Mouse (Mus musculus) neural tube, embryonic 12.5 days (tissue): ENCODE results near the gene Psen1. TPM values are rescaled to one million over a fixed set of nuclear protein-coding genes. Genes with fewer than 3 reads are reported as not detected.

Source experiments
- ATAC-seq: fragments of 200-750 bp; cut with Nextera tagmentation; 2 replicates; pipeline ENCODE4 v1.8.0; 2017; ENCODE audit warnings: low read depth, mild to moderate bottlenecking, moderate TSS enrichment, moderate library complexity; ENCODE audit not compliant: low FRiP score
- H3K27ac ChIP-seq: fragments of 300-500 bp; sonication (generic); 2 replicates; pipeline ENCODE4 v1.5.1; 2016
- H3K27me3 ChIP-seq: fragments of 300-500 bp; sonication (generic); replicated peaks from 2 replicates; pipeline ENCODE4 v1.6.1; 2016; ENCODE audit warnings: mild to moderate bottlenecking
- H3K36me3 ChIP-seq: fragments of 300-500 bp; sonication (generic); 2 replicates; pipeline ENCODE4 v1.6.1; 2016; ENCODE audit warnings: mild to moderate bottlenecking
- H3K4me1 ChIP-seq: fragments of 300-500 bp; sonication (generic); 2 replicates; pipeline ENCODE4 v1.6.1; 2016
- H3K4me2 ChIP-seq: fragments of 300-500 bp; sonication (generic); replicated peaks from 2 replicates; pipeline ENCODE4 v1.6.1; 2016; ENCODE audit warnings: mild to moderate bottlenecking
- H3K4me3 ChIP-seq: fragments of 300-500 bp; sonication (generic); 2 replicates; pipeline ENCODE4 v1.5.1; 2016
- H3K9ac ChIP-seq: fragments of 300-500 bp; sonication (generic); 2 replicates; pipeline ENCODE4 v1.6.1; 2016; ENCODE audit warnings: mild to moderate bottlenecking
- H3K9me3 ChIP-seq: fragments of 300-500 bp; sonication (generic); 2 replicates; pipeline ENCODE4 v1.6.1; 2016; ENCODE audit warnings: mild to moderate bottlenecking
- WGBS: fragments of 180-500 bp; shearing (Covaris S2); methylation state at CpG from one replicate; pipeline ENCODE4 v1.1.7; 2016; 5-methylcytosine and 5-hydroxymethylcytosine counted together
- polyA plus RNA-seq: library from polyadenylated mRNA; unstranded; fragments of >200 nt; fragmentation: Nextera tagmentation; extraction: Ambion mirVana; gene quantifications from 2 replicates; pipeline ENCODE4 v1.2.1, GENCODE M21; 2016

Gene Psen1
- polyA plus RNA-seq, 1 experiment from 2014 or later, result 77.0 TPM

- Histone ChIP-seq H3K27ac (no peak overlapping the region), H3K4me2 (peak overlapping the region; percentile 60; the same call in 1 of the 2 replicates), H3K9me3 (no peaks in the 10 kb centered on the region), H3K27me3 (peaks cover 5% of the 10 kb centered on the region), H3K4me3 (no peak overlapping the region), H3K36me3 (no peaks in the 10 kb centered on the region), H3K9ac (no peak overlapping the region), H3K4me1 (peaks cover 13% of the 10 kb centered on the region)
- ATAC-seq, result no peak
- 80% methylated on average over 10 of the region's 10 CpGs for WGBS
Measured at GRCm38 (mm10) chr12:83764519-83764918, 76.6 kb downstream of the Psen1 start.

DNA sequence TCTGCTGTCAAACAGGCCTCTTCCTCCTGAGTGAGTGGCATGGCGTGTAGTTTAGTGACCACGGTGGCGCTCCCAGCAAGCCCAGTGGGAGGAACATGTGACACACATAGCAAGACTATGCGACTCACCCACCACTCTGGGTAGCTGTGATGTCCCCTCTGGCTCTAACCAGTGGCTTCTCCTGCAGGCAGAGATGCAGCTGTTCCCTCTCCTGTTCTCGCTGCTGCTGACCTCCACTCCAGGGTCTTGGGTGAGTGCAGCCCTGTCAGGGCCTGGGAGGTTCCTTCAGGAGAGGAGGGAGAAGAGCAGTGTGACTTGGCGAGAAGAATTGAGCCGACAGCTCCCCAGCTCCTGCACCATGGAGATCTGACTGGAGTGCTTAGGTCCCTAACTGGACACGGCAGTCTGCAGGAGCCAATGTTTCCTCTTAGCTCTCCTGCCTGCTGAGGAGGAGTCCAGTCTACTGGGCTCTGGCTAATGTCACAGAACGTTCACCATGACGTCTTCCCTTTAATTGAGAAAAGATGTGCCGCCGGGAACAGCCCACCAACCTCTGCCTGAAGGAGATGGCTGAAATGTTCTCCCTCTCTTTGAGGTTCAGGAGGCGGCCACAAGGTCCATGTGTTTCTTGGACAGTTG, 78.1 kb downstream of the Psen1 start:
- H3K9ac ChIP-seq, result no peak overlapping the region
- no peak for ATAC-seq
- no peak overlapping the region for H3K4me3 ChIP-seq
- no peaks in the 10 kb centered on the region for H3K36me3 ChIP-seq
- H3K4me1 ChIP-seq, result peaks cover 23% of the 10 kb centered on the region
- H3K9me3 ChIP-seq, result no peaks in the 10 kb centered on the region
- H3K27me3 ChIP-seq, result peaks cover 5% of the 10 kb centered on the region
- no peak overlapping the region for H3K4me2 ChIP-seq
- H3K27ac ChIP-seq, result no peak overlapping the region
- WGBS, result 83% methylated on average over 13 of the region's 13 CpGs

DNA sequence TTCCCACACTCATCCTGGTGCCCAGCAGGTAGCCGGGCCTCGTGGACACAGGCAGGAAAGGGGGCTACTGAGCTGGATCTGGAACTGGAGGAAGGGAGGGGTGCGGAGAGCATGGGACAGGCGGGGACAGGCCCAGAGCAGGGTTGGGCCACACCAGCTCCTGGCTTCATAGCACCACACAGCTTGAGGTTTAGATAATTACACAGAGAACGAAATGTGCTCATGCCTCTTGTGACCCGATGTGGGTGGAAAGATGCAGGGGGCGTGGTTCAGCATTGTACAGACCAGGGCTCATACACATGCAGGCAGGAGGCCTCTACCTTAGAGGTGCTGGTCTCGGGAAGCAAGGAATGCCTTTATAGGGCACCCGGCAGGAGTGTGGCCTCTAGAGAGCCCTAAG, 79.9 kb downstream of the Psen1 start:
- H3K27ac ChIP-seq, result no peak overlapping the region
- peaks cover 23% of the 10 kb centered on the region for H3K4me1 ChIP-seq
- H3K4me3 ChIP-seq, result no peak overlapping the region
- no peaks in the 10 kb centered on the region for H3K9me3 ChIP-seq
- no peak overlapping the region for H3K4me2 ChIP-seq
- peaks cover 5% of the 10 kb centered on the region for H3K27me3 ChIP-seq
- H3K36me3 ChIP-seq, result no peaks in the 10 kb centered on the region
- H3K9ac ChIP-seq, result no peak overlapping the region
- 65% methylated on average over 9 of the region's 9 CpGs for WGBS
- ATAC-seq, result no peak

DNA sequence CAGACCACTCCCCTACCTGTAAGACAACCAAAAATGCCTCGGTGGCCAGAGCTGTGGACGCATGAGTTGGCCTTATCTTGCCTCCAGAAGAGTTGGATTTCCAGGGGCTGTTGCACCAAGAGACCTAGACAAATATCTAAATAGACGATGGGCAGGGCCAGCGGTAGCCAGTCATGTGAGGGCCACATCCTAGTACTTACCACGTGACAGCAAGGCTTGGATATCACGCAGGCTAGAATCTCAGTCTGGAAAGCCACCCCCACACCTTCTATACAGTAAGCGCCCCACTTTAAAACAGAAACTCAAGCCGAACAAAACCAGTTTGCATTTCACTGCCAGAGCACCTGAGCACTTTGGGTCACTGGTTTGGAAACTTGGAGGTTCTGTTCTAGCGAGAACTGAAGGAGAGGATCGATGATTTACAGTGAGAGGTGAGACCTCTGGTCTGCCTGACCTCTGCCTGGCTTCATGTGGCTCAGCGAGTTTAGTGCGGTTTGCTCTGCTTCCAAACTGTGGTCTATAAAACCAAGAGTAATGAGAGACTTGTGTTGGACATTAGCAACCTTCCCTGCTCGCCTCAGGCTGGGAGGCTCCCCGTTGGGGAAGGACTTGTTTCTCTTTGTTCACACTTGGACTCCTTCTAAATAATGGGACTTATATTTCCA, 80.4 kb downstream of the Psen1 start:
- Histone ChIP-seq H3K27ac (no peak overlapping the region), H3K27me3 (peaks cover 5% of the 10 kb centered on the region), H3K4me2 (no peak overlapping the region), H3K9me3 (no peaks in the 10 kb centered on the region), H3K36me3 (no peaks in the 10 kb centered on the region), H3K9ac (no peak overlapping the region), H3K4me3 (no peak overlapping the region), H3K4me1 (peaks cover 20% of the 10 kb centered on the region)
- 67% methylated on average over 14 of the region's 14 CpGs for WGBS
- ATAC-seq, result no peak

- H3K4me2 ChIP-seq, result peak overlapping the region; percentile 50
- no peak overlapping the region for H3K4me3 ChIP-seq
- H3K9ac ChIP-seq, result peak overlapping the region; percentile 36
- H3K27ac ChIP-seq, result no peak overlapping the region
- H3K36me3 ChIP-seq, result no peaks in the 10 kb centered on the region
- H3K4me1 ChIP-seq, result peaks cover 11% of the 10 kb centered on the region
- peak; percentile 56 for ATAC-seq
- H3K27me3 ChIP-seq, result no peaks in the 10 kb centered on the region
- WGBS, result 7% methylated on average over 25 of the region's 25 CpGs
- no peaks in the 10 kb centered on the region for H3K9me3 ChIP-seq
Measured at GRCm38 (mm10) chr12:83770418-83771256, 82.7 kb downstream of the Psen1 start.

GRCm38 (mm10) chr12:83775621-83776020, 87.7 kb downstream of the Psen1 start:
- H3K9ac ChIP-seq, result no peak overlapping the region
- no peak for ATAC-seq
- H3K4me2 ChIP-seq, result no peak overlapping the region
- no peak overlapping the region for H3K27ac ChIP-seq
- H3K4me3 ChIP-seq, result no peak overlapping the region
- H3K4me1 ChIP-seq, result peaks cover 3% of the 10 kb centered on the region
- WGBS, result 69% methylated on average over 12 of the region's 12 CpGs
- no peaks in the 10 kb centered on the region for H3K27me3 ChIP-seq
- no peaks in the 10 kb centered on the region for H3K9me3 ChIP-seq
- H3K36me3 ChIP-seq, result no peaks in the 10 kb centered on the region

DNA sequence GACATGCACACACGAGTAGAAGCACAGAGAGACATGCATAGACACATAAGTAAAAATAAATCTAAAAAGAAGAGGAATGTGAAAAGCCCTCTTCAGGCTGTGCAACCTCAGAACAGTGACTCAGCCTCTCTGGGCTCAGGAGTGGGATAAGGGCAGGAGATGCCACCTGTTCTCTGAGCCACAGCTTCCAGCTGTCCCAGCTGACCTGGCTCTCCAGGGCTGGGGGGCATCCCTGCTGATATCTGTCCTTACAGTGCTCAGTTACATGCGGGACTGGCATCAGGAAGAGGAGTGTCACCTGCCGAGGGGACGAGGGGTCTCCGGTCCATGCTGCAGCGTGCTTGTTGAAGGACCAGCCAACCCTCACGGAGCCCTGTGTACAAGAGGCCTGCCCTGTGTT, 88.8 kb downstream of the Psen1 start:
- no peak overlapping the region for H3K27ac ChIP-seq
- no peak overlapping the region for H3K4me2 ChIP-seq
- no peaks in the 10 kb centered on the region for H3K9me3 ChIP-seq
- no peaks in the 10 kb centered on the region for H3K27me3 ChIP-seq
- H3K4me1 ChIP-seq, result peaks cover 8% of the 10 kb centered on the region; the same call in 1 of the 2 replicates
- WGBS, result 91% methylated on average over 7 of the region's 7 CpGs
- no peaks in the 10 kb centered on the region for H3K36me3 ChIP-seq
- H3K4me3 ChIP-seq, result no peak overlapping the region
- no peak overlapping the region for H3K9ac ChIP-seq
- ATAC-seq, result no peak

- H3K27ac ChIP-seq, result no peak overlapping the region
- WGBS, result 85% methylated on average over 3 of the region's 3 CpGs
Measured at GRCm38 (mm10) chr12:83780181-83780580, 92.2 kb downstream of the Psen1 start.

GRCm38 (mm10) chr12:83781204-83781603, 93.3 kb downstream of the Psen1 start:
- Histone ChIP-seq H3K27ac (no peak overlapping the region), H3K4me2 (no peak overlapping the region), H3K4me3 (no peak overlapping the region), H3K9me3 (no peaks in the 10 kb centered on the region), H3K36me3 (no peaks in the 10 kb centered on the region), H3K4me1 (peaks cover 12% of the 10 kb centered on the region; the same call in 1 of the 2 replicates), H3K27me3 (no peaks in the 10 kb centered on the region), H3K9ac (no peak overlapping the region)
- no peak for ATAC-seq
- WGBS, result 66% methylated on average over 7 of the region's 7 CpGs

More at GRCm38 (mm10) chr12:83780181-83780580, 92.2 kb downstream of the Psen1 start:
- Histone ChIP-seq H3K9ac (no peak overlapping the region), H3K9me3 (no peaks in the 10 kb centered on the region), H3K4me2 (no peak overlapping the region), H3K4me3 (no peak overlapping the region), H3K4me1 (peaks cover 12% of the 10 kb centered on the region; the same call in 1 of the 2 replicates), H3K27me3 (no peaks in the 10 kb centered on the region), H3K36me3 (no peaks in the 10 kb centered on the region)
- no peak for ATAC-seq

DNA sequence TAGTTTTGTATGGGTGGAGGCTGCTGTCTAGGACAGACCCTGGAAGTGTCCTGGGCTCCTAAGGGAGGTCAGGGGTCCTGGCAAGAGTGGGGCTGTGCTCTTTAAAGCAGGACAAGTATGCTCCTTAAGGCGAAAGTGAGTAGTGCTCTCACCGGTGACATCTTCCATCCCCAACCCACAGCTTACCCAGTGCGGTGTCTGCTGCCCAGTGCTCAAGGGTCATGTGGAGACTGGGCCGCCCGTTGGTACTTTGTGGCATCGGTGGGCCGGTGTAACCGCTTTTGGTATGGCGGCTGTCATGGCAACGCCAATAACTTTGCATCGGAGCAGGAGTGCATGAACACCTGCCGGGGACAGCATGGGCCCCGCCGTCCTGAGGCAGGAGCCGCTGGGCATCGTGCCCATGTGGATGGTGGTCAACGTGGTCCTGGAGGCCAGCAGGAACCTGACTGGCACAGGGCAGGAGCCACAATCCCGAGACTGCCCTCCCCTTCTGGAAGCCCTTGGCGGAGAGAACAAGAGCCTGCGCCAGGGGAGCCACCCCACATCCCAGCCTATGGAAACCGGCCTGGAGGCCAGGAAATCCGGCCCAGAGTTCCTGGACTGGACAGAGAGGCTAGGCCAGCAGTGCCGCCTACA, 93.8 kb downstream of the Psen1 start:
- peaks cover 12% of the 10 kb centered on the region; the same call in 1 of the 2 replicates for H3K4me1 ChIP-seq
- no peaks in the 10 kb centered on the region for H3K27me3 ChIP-seq
- no peak overlapping the region for H3K4me3 ChIP-seq
- H3K27ac ChIP-seq, result no peak overlapping the region
- whole genome bisulfite sequencing, result 78% methylated on average over 23 of the region's 23 CpGs
- no peak overlapping the region for H3K9ac ChIP-seq
- no peak overlapping the region for H3K4me2 ChIP-seq
- no peak for ATAC-seq
- H3K36me3 ChIP-seq, result no peaks in the 10 kb centered on the region
- no peaks in the 10 kb centered on the region for H3K9me3 ChIP-seq

- Histone ChIP-seq H3K9me3 (no peaks in the 10 kb centered on the region), H3K36me3 (no peaks in the 10 kb centered on the region), H3K27me3 (no peaks in the 10 kb centered on the region), H3K9ac (no peak overlapping the region), H3K4me1 (peaks cover 12% of the 10 kb centered on the region; the same call in 1 of the 2 replicates), H3K4me2 (no peak overlapping the region), H3K4me3 (no peak overlapping the region), H3K27ac (no peak overlapping the region)
- 90% methylated on average over 10 of the region's 10 CpGs for WGBS
- ATAC-seq, result no peak
Measured at GRCm38 (mm10) chr12:83782669-83783068, 94.7 kb downstream of the Psen1 start.
